Mouse (Mus musculus): ENCODE measurements around the gene Gnao1. TPM values are rescaled to one million over a fixed set of nuclear protein-coding genes. Genes with fewer than 3 reads are reported as not detected.

Gene Gnao1
- 1,000 to 10,000 TPM; 1,067 to 1,097 TPM for total RNA-seq (2021)

GRCm38 (mm10) chr8:93809686-93810027 is at the start of gene Gnao1:
Gene Gnao1 (plus strand): TSS chr8:93809966.
- intact Hi-C loops (cut with DNase I): loop anchor here (5.0 to 10.0 kb wide), 4 partner anchors 113 to 245 kb away; no protein-coding TSS in a partner anchor
- DNase-seq (ENCODE audit: extremely low spot score in 1 of 2, low spot score in 2 of 2): peak in 1 of 2 experiments; percentile 67

GRCm38 (mm10) chr8:93777605-93778004 is 32.2 kb upstream of the Gnao1 start:
- DNase-seq (ENCODE audit: extremely low spot score in 1 of 2, low spot score in 2 of 2): no peak
- intact Hi-C loops (cut with DNase I): no loop called here

- intact Hi-C loops (cut with DNase I): no loop called here
- DNase-seq (ENCODE audit: extremely low spot score in 1 of 2, low spot score in 2 of 2): no peak
Measured at GRCm38 (mm10) chr8:93809226-93809625, 540 bp upstream of the Gnao1 start.

GRCm38 (mm10) chr8:93810028-93810858 is 477 bp downstream of the Gnao1 start:
- peak; percentile 79 to 93 for DNase-seq (ENCODE audit: extremely low spot score in 1 of 2, low spot score in 2 of 2)
- intact Hi-C loops (cut with DNase I): loop anchor here (5.0 to 10.0 kb wide), 4 partner anchors 112 to 245 kb away; no protein-coding TSS in a partner anchor

GRCm38 (mm10) chr8:93810859-93811602 is 1.3 kb downstream of the Gnao1 start:
- peak in 1 of 2 experiments; percentile 51 for DNase-seq (ENCODE audit: extremely low spot score in 1 of 2, low spot score in 2 of 2)
- intact Hi-C loops (cut with DNase I): loop anchor here (5.0 to 10.0 kb wide), 4 partner anchors 111 to 246 kb away; no protein-coding TSS in a partner anchor

DNA sequence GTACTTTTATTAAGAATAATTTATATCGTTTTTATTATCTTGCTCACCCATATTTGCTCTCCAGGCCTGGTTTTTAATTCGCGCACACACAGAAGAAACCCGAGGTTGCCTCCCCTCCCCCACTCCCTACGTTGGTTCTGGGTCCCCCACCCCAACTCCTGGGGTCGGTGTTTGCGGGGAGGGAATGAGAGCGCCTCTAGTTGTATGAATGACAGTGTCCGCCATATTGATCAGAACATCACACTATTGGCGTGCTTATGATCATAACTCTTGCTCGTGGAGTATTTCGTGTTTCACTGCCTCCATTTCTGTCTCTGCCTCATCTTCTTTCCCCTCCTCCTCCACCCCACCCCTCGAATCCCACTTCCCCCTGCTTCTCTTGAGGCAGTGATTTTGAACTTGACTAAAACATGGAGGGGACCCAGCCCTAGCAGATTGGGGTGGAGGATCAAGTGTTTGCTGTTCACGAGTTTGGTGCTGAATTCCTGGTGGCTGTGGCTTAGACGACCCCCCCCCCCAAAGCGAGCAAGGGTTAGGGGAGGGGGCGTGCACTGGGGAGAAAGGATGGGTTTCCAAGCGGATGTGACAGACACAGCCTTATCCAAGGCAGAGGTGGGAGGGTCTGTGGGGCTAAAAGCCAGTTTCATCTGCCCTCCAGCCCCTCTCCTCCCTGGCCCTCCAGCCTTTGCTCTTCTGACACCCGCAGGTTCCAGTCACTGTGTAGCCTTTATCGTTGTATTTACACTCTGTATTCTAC is 2.1 kb downstream of the Gnao1 start:
- intact Hi-C loops (cut with DNase I): loop anchor here (5.0 to 10.0 kb wide), 4 partner anchors 110 to 247 kb away; no protein-coding TSS in a partner anchor

DNA sequence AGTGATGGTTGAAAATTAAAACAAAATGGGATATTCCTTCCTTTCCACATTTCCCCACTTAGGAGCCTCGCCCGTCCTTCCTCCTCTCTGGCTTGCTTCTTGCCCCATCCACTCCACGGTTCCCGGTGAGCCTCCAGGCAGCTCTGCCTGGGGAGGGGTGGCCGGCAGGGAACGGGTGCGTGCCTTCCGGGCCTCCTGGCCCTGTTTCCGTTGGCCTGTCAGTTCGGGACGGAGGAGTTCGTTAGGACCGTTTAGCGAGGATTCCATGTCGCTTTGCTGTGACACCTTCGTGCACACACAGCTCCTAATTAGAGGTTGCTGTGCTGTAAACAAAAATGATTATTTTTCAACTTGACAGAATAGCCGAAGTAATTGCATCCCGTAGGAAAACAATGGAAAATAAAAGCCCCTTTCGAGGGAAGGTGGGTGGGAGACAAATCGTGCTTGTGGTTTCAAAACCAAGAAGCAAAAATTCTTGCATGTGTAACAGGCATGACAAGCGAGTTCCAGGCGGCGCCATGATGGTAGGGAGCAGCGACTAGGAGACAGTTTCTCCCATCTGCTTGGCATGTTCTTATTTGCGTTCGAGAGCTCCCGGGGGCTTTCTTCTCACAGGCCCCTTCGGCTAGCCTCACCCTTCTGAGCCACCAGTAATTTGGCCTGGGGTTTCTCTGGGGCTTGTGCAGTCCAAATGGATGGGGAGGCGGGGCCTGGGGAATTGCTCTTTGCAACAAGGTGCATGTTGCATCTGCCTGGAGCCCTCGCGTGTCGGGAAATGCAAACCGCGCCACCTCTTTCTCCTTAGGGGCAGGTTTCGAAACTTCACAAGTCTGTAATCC is 3.0 kb downstream of the Gnao1 start:
- DNase-seq (ENCODE audit: extremely low spot score in 1 of 2, low spot score in 2 of 2): peak in 1 of 2 experiments; percentile 60
- intact Hi-C loops (cut with DNase I): loop anchor here (5.0 to 10.0 kb wide), 4 partner anchors 110 to 248 kb away; no protein-coding TSS in a partner anchor

More for the DNA sequence above, 2.1 kb downstream of the Gnao1 start:
- DNase-seq (ENCODE audit: extremely low spot score in 1 of 2, low spot score in 2 of 2): peak in 1 of 2 experiments; percentile 60

DNA sequence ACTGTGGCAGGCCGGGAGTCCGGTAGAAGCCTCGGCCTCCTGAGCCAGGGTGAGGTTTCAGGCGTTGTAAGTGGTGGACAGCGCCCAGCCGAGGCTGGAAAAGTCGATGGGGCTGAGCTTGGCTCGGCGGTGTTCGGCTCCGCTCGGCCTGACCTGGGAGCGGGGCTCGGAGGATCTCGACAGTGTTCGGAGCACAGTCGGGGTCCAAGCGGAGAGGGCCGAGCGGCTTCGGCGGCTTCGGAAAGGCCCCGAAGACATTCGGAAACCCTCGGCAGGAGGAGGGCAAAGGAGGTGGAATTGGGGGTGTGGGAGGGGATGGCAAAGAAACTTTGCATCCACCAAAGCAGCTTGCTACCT is 3.6 kb downstream of the Gnao1 start:
- DNase-seq (ENCODE audit: extremely low spot score in 1 of 2, low spot score in 2 of 2): peak; percentile 84 to 93
- intact Hi-C loops (cut with DNase I): loop anchor here (5.0 to 10.0 kb wide), 4 partner anchors 109 to 249 kb away; no protein-coding TSS in a partner anchor

DNA sequence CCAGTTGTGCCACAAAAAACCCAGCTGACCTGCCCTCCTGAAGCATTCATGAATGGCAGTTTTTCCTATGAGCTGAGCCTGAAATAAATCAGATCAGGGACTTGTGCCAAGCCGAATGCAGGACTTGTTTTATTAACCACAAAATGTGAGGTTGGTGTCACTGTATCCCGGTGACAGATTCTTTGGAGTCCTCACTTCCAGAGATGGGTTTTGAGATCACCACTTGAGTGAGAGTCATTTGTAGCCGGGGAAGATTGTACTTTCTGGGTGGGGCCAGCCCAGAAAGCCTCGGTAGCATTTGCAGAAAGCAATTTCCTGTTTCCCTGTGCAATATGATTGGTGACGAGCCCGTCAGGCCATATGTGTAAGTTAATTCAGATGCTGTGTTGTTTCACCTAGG is 4.5 kb downstream of the Gnao1 start:
- intact Hi-C loops (cut with DNase I): loop anchor here (5.0 to 10.0 kb wide), 4 partner anchors 108 to 249 kb away; no protein-coding TSS in a partner anchor
- no peak for DNase-seq (ENCODE audit: extremely low spot score in 1 of 2, low spot score in 2 of 2)

- DNase-seq (ENCODE audit: extremely low spot score in 1 of 2, low spot score in 2 of 2): no peak
- intact Hi-C loops (cut with DNase I): loop anchor here (5.0 to 10.0 kb wide), 2 partner anchors 116 to 251 kb away; no protein-coding TSS in a partner anchor
Measured at GRCm38 (mm10) chr8:93816226-93816625, 6.5 kb downstream of the Gnao1 start.

DNA sequence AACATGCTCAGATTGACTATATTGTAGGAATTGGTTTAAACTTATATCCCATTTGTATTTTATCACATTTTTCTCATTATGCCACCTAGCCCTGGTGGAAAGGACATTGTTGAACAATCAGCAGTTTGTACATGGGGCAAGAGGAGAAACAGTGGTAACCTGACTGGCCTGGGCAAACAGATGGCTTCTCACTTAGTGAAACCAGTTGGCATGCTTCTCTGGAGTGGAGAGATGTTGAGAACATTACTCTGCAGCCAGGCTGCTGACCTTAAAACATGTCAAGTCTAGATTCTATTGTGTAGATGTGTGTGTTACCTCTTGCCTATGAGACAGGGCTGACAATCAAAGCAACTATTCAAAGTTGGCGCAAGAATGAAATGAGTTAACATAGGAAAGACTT is 7.6 kb downstream of the Gnao1 start:
- intact Hi-C loops (cut with DNase I): loop anchor here (5.0 to 10.0 kb wide), 2 partner anchors 115 to 253 kb away; no protein-coding TSS in a partner anchor

DNA sequence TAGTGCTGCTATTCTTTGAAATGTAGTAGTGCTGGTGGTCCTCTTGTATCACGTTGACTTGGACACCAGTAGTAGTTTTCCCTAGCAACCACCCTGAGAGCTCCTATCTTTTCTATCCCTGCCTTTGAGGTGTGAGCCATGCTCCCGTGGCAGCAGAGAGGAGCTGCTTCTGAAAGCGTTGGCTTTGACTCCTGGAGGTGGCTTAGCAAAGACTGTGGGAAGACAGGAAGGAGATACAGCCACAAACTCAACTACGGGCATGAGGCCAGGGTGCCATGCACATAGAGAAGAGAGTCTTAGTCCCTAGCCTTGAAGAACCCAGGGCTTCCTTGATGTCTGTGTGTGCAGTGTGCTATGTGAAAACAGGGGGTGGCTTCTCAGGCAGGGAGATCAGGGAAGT is 10.2 kb downstream of the Gnao1 start:
- intact Hi-C loops (cut with DNase I): loop anchor here (5.0 to 10.0 kb wide), 2 partner anchors 112 to 255 kb away; no protein-coding TSS in a partner anchor
- no peak for DNase-seq (ENCODE audit: extremely low spot score in 1 of 2, low spot score in 2 of 2)

More for the DNA sequence above, 7.6 kb downstream of the Gnao1 start:
- DNase-seq (ENCODE audit: extremely low spot score in 1 of 2, low spot score in 2 of 2): no peak

- intact Hi-C loops (cut with DNase I): no loop called here
- no peak for DNase-seq (ENCODE audit: extremely low spot score in 1 of 2, low spot score in 2 of 2)
Measured at GRCm38 (mm10) chr8:93821327-93821726, 11.6 kb downstream of the Gnao1 start.

DNA sequence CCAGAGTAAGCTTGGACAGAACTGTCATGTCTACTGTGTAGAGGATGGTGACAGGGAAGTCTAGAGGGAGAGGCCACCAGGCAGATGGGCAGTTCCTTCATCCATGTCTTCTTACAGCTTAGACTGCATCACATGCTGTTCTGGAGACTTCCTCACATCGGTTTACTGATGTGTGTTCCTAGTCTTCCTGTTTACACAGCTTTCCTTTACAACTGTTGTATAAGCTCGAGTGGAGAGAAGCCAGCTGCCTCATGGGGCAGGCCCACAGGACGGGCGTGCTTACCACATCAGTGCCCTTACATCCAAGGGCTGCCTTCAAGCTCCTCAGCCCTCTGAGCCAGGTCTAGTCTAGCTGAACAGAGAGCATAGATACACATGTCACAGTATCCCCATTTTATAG is 15.6 kb downstream of the Gnao1 start:
- no peak for DNase-seq (ENCODE audit: extremely low spot score in 1 of 2, low spot score in 2 of 2)
- intact Hi-C loops (cut with DNase I): no loop called here

DNA sequence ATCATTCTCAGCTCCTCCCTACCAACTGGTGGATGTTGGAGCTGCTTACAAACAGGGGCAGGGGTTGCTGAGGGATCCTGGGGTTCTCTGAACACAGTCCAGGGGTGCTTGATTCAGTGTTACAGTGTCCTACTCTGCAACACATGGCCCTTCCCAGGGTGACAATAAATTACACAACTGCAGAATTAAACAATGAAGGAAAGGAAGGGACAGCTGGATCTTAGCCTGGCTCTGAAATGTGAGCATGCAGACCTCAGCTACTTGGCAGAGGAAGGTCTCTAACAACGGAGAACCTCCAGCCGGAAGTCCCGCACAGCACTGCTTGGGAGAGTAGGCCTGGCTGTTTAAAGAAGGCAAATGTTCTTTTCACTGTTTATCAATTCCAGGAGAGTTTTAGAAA is 20.9 kb downstream of the Gnao1 start:
- no peak for DNase-seq (ENCODE audit: extremely low spot score in 1 of 2, low spot score in 2 of 2)
- intact Hi-C loops (cut with DNase I): no loop called here

GRCm38 (mm10) chr8:93835771-93836170 is 26.0 kb downstream of the Gnao1 start:
- intact Hi-C loops (cut with DNase I): no loop called here
- no peak for DNase-seq (ENCODE audit: extremely low spot score in 1 of 2, low spot score in 2 of 2)

GRCm38 (mm10) chr8:93839113-93839512 is 29.3 kb downstream of the Gnao1 start:
- DNase-seq (ENCODE audit: extremely low spot score in 1 of 2, low spot score in 2 of 2): no peak
- intact Hi-C loops (cut with DNase I): no loop called here

DNA sequence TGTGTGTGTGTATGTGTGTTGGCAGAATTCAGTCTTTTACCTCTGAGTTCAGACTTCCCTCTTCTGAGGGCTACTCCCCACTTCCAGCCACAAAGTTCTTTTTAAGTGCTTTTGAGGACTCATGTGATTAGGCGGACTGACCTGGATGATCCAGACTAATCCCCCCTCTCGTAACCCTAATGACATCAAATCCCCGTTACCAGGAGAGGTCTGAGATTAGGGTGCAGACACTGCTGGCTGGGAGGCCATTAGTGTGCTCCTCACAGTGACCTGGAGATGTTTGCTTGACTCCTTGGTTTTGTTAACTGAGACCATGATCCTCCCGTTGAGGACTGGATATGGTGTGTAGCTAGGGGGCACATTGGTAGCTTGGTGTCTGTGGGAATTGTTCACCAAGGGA is 30.7 kb downstream of the Gnao1 start:
- intact Hi-C loops (cut with DNase I): no loop called here
- no peak for DNase-seq (ENCODE audit: extremely low spot score in 1 of 2, low spot score in 2 of 2)

Measured in left cerebral cortex, postnatal 10 days (tissue).